Mouse (Mus musculus): Measurements from ENCODE around the gene Mrps2. TPM values are rescaled to one million over a fixed set of nuclear protein-coding genes. Genes with fewer than 3 reads are reported as not detected.

Gene Mrps2
- polyA plus RNA-seq, 1 experiment: 30.4 TPM

DNA sequence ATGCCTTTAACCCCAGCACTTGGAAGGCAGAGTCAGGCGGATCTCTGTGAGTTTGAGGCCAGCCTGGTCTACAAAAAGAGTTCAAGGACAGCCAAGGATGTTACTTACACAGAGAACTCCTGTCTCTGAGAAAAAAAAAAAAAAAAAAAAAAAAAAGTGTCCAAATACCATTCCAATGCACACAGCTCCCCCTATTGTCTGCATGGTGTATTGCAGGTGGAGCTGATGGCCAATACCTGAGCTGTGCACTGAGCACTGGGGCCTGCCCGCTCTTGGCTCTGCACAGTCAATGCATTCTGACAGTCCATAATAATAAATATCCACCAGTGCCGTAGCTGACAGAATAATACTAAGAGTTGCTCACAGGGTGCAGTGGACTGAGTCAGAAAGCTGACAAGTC lies 3.9 kb upstream of the Mrps2 start:
- peaks cover under 1% of the 10 kb centered on the region for H3K36me3 ChIP-seq (ENCODE audit: control insufficient read depth, insufficient read depth)
- H3K27me3 ChIP-seq (ENCODE audit: control insufficient read depth, insufficient read depth, insufficient read length): peaks cover 19% of the 10 kb centered on the region
- H3K79me2 ChIP-seq (ENCODE audit: control insufficient read depth, insufficient read depth): peaks cover 13% of the 10 kb centered on the region
- H3K4me3 ChIP-seq (ENCODE audit: insufficient read depth, poor library complexity, severe bottlenecking): no peak overlapping the region
- H3K79me3 ChIP-seq (ENCODE audit: low read depth): peaks cover 9% of the 10 kb centered on the region
- H3ac ChIP-seq (ENCODE audit: control insufficient read depth, insufficient read length, low read depth): no peak overlapping the region
- TF ChIP-seq CTCF (IDR thresholded peaks at IDR 0.05; ENCODE audit: control insufficient read depth, insufficient read depth, insufficient read length): peak; percentile 33
- TF ChIP-seq MYOD1 (IDR thresholded peaks at IDR 0.05; ENCODE audit: control insufficient read depth, insufficient read length, low read depth): no peak
- no peak for TF ChIP-seq USF1 (IDR thresholded peaks at IDR 0.05; ENCODE audit: low read depth)
- no peak for TF ChIP-seq MAX (IDR thresholded peaks at IDR 0.05)

DNA sequence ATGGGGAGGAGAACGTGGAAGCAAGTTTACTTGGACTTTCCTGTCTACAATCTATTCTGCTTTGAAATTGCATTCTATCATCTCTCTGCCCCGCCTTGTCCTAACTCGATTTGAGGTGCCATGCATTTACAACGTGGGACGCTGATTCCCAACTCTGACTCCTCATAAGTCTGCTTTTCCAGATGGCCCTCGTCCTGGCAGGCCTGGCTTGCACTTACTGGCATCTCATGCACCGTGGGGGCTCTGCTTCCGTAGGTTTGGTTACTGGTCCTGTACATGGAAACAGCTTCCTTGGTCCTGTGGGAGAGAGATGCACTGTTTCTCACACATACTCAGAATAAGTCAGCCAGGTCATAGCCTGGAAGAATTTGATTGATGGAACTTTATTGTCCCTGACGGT lies 2.9 kb upstream of the Mrps2 start:
- peaks cover 23% of the 10 kb centered on the region for H3K79me2 ChIP-seq (ENCODE audit: control insufficient read depth, insufficient read depth)
- H3K36me3 ChIP-seq (ENCODE audit: control insufficient read depth, insufficient read depth): peaks cover 10% of the 10 kb centered on the region
- H3K79me3 ChIP-seq (ENCODE audit: low read depth): peaks cover 18% of the 10 kb centered on the region
- TF ChIP-seq MAX (IDR thresholded peaks at IDR 0.05): no peak
- no peak for TF ChIP-seq FOSL1 (IDR thresholded peaks at IDR 0.05; ENCODE audit: insufficient read depth, low read length, poor library complexity, severe bottlenecking)
- TF ChIP-seq USF1 (IDR thresholded peaks at IDR 0.05; ENCODE audit: low read depth): no peak
- no peak for TF ChIP-seq MYOD1 (IDR thresholded peaks at IDR 0.05; ENCODE audit: control insufficient read depth, insufficient read length, low read depth)
- no peak for TF ChIP-seq CTCF (IDR thresholded peaks at IDR 0.05; ENCODE audit: control insufficient read depth, insufficient read depth, insufficient read length)
- TF ChIP-seq MYOG (IDR thresholded peaks at IDR 0.05; ENCODE audit: control insufficient read depth, extremely low read depth, insufficient read length): no peak
- TF ChIP-seq CEBPB (IDR thresholded peaks at IDR 0.05; ENCODE audit: low read depth): no peak
- peaks cover 19% of the 10 kb centered on the region for H3K27me3 ChIP-seq (ENCODE audit: control insufficient read depth, insufficient read depth, insufficient read length)
- H3K4me3 ChIP-seq (ENCODE audit: insufficient read depth, poor library complexity, severe bottlenecking): no peak overlapping the region
- H3ac ChIP-seq (ENCODE audit: control insufficient read depth, insufficient read length, low read depth): no peak overlapping the region

DNA sequence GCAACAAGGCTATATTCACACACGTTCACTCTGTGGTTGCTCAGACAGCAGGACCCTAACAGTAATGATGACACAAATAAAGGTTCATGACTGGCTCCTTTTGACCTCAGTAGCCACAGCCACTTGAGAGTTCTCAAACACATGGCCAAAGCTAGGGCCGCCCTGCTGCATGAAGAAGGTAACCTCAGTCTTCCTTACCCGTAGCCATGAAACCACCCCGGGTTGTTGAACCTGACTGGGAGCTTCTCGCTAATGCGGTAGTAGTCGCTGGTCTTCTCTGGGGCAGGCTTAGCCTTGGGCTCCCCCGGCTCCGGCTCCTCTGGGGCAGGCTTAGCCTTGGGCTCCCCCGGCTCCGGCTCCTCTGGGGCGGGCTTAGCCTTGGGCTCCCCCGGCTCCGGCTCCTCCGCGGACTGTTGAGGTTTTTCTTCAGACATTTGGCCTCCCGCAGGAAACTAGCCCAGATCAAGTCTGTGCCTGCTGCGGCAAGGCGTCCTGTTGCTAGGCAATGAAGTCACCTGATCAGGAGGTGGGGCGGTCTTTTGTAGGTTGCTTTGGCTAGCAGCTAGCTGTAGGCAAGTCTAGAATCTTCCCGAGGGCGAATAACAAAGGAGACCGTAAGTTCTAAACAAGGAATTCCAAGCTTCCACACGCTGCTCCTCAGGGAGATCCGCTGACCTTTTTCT lies 1.9 kb upstream of the Mrps2 start, which contains the start of gene 1700007K13Rik:
TSS of gene 1700007K13Rik (minus strand) at position 497 of the 683 bp plus-strand sequence.
- H3K27me3 ChIP-seq (ENCODE audit: control insufficient read depth, insufficient read depth, insufficient read length): peaks cover 13% of the 10 kb centered on the region
- TF ChIP-seq USF1 (IDR thresholded peaks at IDR 0.05; ENCODE audit: low read depth) (peak; percentile 48), MYOG (IDR thresholded peaks at IDR 0.05; ENCODE audit: control insufficient read depth, extremely low read depth, insufficient read length) (no peak)
- peaks cover 15% of the 10 kb centered on the region for H3K36me3 ChIP-seq (ENCODE audit: control insufficient read depth, insufficient read depth)
- H3K79me2 ChIP-seq (ENCODE audit: control insufficient read depth, insufficient read depth): peaks cover 25% of the 10 kb centered on the region
- H3K79me3 ChIP-seq (ENCODE audit: low read depth): peaks cover 20% of the 10 kb centered on the region
- no peak within 1 kb of the TSS for H3K4me3 ChIP-seq (ENCODE audit: insufficient read depth, poor library complexity, severe bottlenecking)
- no peak within 1 kb of the TSS for H3ac ChIP-seq (ENCODE audit: control insufficient read depth, insufficient read length, low read depth)

DNA sequence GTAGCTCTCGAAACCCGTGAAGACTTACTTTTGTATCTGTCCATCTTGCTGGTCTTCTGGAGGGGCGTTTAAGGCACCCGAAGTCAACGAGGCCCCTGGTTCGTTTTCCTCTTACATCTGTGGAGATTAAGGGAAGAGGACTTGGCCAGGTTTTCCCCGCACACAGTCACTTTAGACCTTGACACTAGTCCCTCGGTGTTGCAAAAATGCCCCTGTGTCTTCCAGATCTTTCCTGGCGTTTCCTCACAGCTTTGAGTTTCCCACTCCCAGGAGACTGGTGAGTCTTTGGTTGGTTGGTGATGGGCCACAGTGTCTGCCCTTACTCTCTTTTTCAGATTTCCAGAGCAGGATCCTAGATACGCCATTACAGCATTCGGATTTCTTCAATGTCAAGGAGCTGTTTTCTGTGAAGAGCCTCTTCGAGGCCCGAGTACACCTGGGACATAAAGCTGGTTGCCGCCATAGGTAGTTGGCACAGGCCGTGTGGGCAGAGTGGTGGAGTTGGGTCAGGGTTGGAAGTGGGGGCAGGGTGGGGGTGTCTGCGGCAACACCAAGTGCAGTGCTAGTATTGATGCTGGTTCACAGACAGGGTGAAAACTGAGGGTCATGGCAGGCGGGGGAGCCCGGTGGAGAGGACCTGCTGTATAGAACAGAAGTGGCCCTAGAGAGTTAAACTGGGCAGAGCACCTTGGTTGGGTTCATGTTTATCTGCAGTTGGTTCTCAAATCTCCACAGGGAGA lies 790 bp downstream of the Mrps2 start:
- Histone ChIP-seq H3K79me2 (ENCODE audit: control insufficient read depth, insufficient read depth) (peaks cover 25% of the 10 kb centered on the region), H3ac (ENCODE audit: control insufficient read depth, insufficient read length, low read depth) (peak overlapping the region; percentile 89), H3K36me3 (ENCODE audit: control insufficient read depth, insufficient read depth) (peaks cover 23% of the 10 kb centered on the region), H3K79me3 (ENCODE audit: low read depth) (peaks cover 20% of the 10 kb centered on the region), H3K4me3 (ENCODE audit: insufficient read depth, poor library complexity, severe bottlenecking) (peak overlapping the region; percentile 92), H3K27me3 (ENCODE audit: control insufficient read depth, insufficient read depth, insufficient read length) (peaks cover 13% of the 10 kb centered on the region)
- no peak for TF ChIP-seq CEBPB (IDR thresholded peaks at IDR 0.05; ENCODE audit: low read depth)
- no peak for TF ChIP-seq MAX (IDR thresholded peaks at IDR 0.05)
- no peak for TF ChIP-seq MYOG (IDR thresholded peaks at IDR 0.05; ENCODE audit: control insufficient read depth, extremely low read depth, insufficient read length)
- TF ChIP-seq CTCF (IDR thresholded peaks at IDR 0.05; ENCODE audit: control insufficient read depth, insufficient read depth, insufficient read length): no peak
- TF ChIP-seq FOSL1 (IDR thresholded peaks at IDR 0.05; ENCODE audit: insufficient read depth, low read length, poor library complexity, severe bottlenecking): no peak
- no peak for TF ChIP-seq USF1 (IDR thresholded peaks at IDR 0.05; ENCODE audit: low read depth)

DNA sequence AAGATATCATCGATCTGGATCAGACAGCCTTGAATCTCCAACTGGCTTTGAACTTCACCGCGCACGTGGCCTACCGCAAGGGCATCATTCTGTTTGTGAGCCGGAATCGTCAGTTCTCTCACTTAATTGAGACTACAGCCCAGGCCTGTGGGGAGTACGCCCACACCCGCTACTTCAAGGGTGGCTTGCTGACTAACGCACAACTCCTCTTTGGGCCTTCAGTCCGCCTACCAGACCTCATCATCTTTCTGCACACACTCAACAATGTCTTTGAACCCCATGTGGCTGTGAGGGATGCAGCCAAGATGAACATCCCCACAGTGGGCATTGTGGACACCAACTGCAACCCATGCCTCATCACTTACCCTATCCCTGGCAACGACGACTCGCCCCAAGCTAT lies 1.6 kb downstream of the Mrps2 start:
- Histone ChIP-seq H3K36me3 (ENCODE audit: control insufficient read depth, insufficient read depth) (peaks cover 23% of the 10 kb centered on the region), H3K4me3 (ENCODE audit: insufficient read depth, poor library complexity, severe bottlenecking) (no peak overlapping the region), H3K79me3 (ENCODE audit: low read depth) (peaks cover 20% of the 10 kb centered on the region), H3K79me2 (ENCODE audit: control insufficient read depth, insufficient read depth) (peaks cover 25% of the 10 kb centered on the region), H3ac (ENCODE audit: control insufficient read depth, insufficient read length, low read depth) (no peak overlapping the region), H3K27me3 (ENCODE audit: control insufficient read depth, insufficient read depth, insufficient read length) (peaks cover 12% of the 10 kb centered on the region)
- TF ChIP-seq MYOD1 (IDR thresholded peaks at IDR 0.05; ENCODE audit: control insufficient read depth, insufficient read length, low read depth): no peak
- TF ChIP-seq CEBPB (IDR thresholded peaks at IDR 0.05; ENCODE audit: low read depth): no peak
- no peak for TF ChIP-seq MAX (IDR thresholded peaks at IDR 0.05)
- no peak for TF ChIP-seq CTCF (IDR thresholded peaks at IDR 0.05; ENCODE audit: control insufficient read depth, insufficient read depth, insufficient read length)
- TF ChIP-seq USF1 (IDR thresholded peaks at IDR 0.05; ENCODE audit: low read depth): no peak
- no peak for TF ChIP-seq MYOG (IDR thresholded peaks at IDR 0.05; ENCODE audit: control insufficient read depth, extremely low read depth, insufficient read length)
- TF ChIP-seq FOSL1 (IDR thresholded peaks at IDR 0.05; ENCODE audit: insufficient read depth, low read length, poor library complexity, severe bottlenecking): no peak
